Mouse (Mus musculus) hindbrain, embryonic 11.5 days (tissue): ENCODE measurements at regions not wholly inside any gene's neighbourhood (a gene's known extent, or its start where the extent isn't known, plus 50 kb on each side); places are given as distances from the start of the nearest gene placed in this dataset.

Experiments
- ATAC-seq: fragments of 200-750 bp; cut with Nextera tagmentation; 2 replicates; pipeline ENCODE4 v1.8.0; 2017; ENCODE audit warnings: mild to moderate bottlenecking, moderate TSS enrichment, moderate library complexity; ENCODE audit not compliant: low FRiP score
- DNase-seq: peaks from one replicate; pipeline ENCODE4 v3.0.0-alpha.2; 2015; ENCODE audit warnings: low spot score
- H3K27ac ChIP-seq: fragments of 300-500 bp; sonication (generic); 2 replicates; pipeline ENCODE4 v1.5.1; 2014; ENCODE audit warnings: mild to moderate bottlenecking, low read depth, low read length
- H3K27me3 ChIP-seq: fragments of 300-500 bp; sonication (generic); 2 replicates; pipeline ENCODE4 v1.6.1; 2014; ENCODE audit warnings: mild to moderate bottlenecking, low read length, moderate library complexity, mixed read lengths; ENCODE audit not compliant: control insufficient read depth, insufficient read depth
- H3K36me3 ChIP-seq: fragments of 300-500 bp; sonication (generic); 2 replicates; pipeline ENCODE4 v1.6.1; 2014; ENCODE audit warnings: mild to moderate bottlenecking, low read length, moderate library complexity, mixed read lengths; ENCODE audit not compliant: control insufficient read depth, insufficient read depth
- H3K4me1 ChIP-seq: fragments of 300-500 bp; sonication (generic); replicated peaks from 2 replicates; pipeline ENCODE4 v1.6.1; 2014; ENCODE audit warnings: low read length, mixed read lengths; ENCODE audit not compliant: control insufficient read depth, insufficient read depth
- H3K4me2 ChIP-seq: fragments of 300-500 bp; sonication (generic); replicated peaks from 2 replicates; pipeline ENCODE4 v1.6.1; 2014; ENCODE audit warnings: mild to moderate bottlenecking, low read depth, low read length
- H3K4me3 ChIP-seq: fragments of 300-500 bp; sonication (generic); 2 replicates; pipeline ENCODE4 v1.5.1; 2014; ENCODE audit warnings: low read depth, low read length
- H3K9ac ChIP-seq: fragments of 300-500 bp; sonication (generic); 2 replicates; pipeline ENCODE4 v1.6.1; 2014; ENCODE audit warnings: low read depth, low read length
- H3K9me3 ChIP-seq: fragments of 300-500 bp; sonication (generic); 2 replicates; pipeline ENCODE4 v1.6.1; 2016; ENCODE audit warnings: low read length; ENCODE audit not compliant: control insufficient read depth
- WGBS: fragments of 180-500 bp; shearing (Covaris S2); extraction: QIAGEN DNeasy Blood & Tissue Kit; methylation state at CpG from one replicate; pipeline ENCODE4 v1.1.7; 2014; 5-methylcytosine and 5-hydroxymethylcytosine counted together

DNA sequence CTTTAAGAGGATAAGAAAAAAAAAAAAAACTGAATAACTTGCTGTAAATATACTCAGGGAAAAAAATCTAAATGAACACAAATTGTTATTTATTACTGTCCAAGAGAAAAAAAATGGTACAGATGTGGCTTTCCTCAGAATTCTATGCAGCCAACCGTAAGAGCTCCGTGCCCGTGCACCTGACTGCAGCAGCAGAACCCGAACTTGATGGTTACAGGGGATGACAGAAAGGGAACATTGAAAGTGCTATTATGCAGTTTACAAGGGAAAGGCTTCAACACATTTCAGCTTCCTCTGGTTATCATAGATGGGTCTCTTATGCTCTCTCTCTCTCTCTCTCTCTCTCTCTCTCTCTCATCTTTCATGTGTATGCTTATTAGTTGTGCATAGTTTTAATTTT is 618.8 kb upstream of the Cypt12 start:
- ATAC-seq, result no peak
- WGBS, result 66% methylated on average over 4 of the region's 4 CpGs

DNA sequence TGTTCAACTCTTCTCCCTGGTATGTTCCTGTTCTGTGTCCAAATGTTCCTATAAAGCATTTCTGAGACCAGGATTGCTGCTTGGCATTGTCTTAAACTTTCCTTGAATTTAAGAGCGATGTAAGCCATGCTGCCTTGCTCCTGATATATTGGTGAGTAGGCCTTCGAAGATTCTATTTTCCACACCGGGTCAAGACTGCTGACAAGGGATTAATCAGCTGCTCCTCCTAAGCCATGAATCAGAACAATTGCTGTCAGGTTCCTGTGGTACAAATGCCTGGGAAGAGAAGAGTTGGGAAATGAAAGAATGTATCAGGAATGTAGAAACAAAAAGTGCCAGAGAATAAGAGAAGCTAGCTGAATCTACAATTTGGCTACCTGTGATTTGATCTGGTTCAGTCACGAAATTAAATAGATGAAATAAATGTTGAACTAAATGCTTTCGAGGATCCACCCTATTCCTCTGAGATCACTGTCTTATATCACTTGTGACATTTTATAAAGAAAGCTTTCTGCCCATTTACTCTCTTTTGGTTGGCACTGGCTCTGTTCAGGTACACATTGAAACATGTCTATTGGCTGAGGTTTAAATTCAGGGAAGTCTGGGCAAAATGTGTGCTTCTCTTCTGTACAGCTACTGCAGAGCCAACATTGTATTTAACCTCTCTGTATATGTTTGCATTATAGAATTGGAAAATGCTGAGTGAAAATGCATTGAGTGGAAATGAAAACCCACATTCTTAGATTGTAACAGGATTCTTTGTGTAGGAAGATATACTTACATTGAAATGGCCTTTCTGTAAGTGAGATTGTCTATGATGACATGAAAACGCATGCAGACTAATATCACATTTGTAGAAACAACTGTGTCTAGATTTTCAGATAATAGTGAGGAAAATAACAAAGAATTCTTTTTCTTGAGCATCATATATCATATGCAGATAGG is 617.5 kb upstream of the Cypt12 start:
- H3K9ac ChIP-seq, result no peak overlapping the region
- H3K4me2 ChIP-seq, result no peak overlapping the region
- no peak for ATAC-seq
- no peak overlapping the region for H3K27ac ChIP-seq
- H3K4me3 ChIP-seq, result no peak overlapping the region
- H3K36me3 ChIP-seq, result no peaks in the 10 kb centered on the region
- H3K4me1 ChIP-seq, result peaks cover 2% of the 10 kb centered on the region; the same call in 1 of the 2 replicates
- no peaks in the 10 kb centered on the region for H3K27me3 ChIP-seq
- 70% methylated on average over 6 of the region's 6 CpGs for WGBS
- DNase-seq, result no peak
- H3K9me3 ChIP-seq, result no peaks in the 10 kb centered on the region

More for the DNA sequence above, 618.8 kb upstream of the Cypt12 start:
- Histone ChIP-seq H3K36me3 (no peaks in the 10 kb centered on the region), H3K4me1 (peaks cover 2% of the 10 kb centered on the region; the same call in 1 of the 2 replicates), H3K9me3 (no peaks in the 10 kb centered on the region), H3K4me2 (no peak overlapping the region), H3K9ac (no peak overlapping the region), H3K27ac (no peak overlapping the region), H3K4me3 (no peak overlapping the region), H3K27me3 (no peaks in the 10 kb centered on the region)
- no peak for DNase-seq

DNA sequence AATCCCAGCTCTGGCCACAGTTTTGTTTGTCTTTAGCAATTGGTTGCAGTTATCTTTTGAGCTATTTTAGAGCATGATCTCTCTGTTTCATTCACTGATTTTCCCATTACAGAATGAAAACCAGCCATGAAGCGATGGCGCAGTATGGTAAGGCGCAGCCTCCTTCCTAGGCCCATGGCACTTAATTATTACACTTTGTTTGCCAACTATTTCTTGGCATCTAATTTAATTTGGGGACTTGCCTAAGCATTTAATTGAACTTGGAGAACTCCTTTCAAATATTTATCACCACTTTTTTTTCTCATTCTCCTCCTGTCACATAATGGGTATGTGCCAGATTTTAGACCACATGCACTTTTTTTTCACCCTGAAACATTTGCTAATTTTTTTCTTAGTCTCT is 588.0 kb upstream of the Cypt12 start:
- Histone ChIP-seq H3K4me1 (no peaks in the 10 kb centered on the region), H3K4me3 (no peak overlapping the region), H3K36me3 (no peaks in the 10 kb centered on the region), H3K4me2 (no peak overlapping the region), H3K27ac (no peak overlapping the region), H3K9me3 (no peaks in the 10 kb centered on the region), H3K9ac (no peak overlapping the region), H3K27me3 (no peaks in the 10 kb centered on the region)
- DNase-seq, result no peak
- WGBS, result over 99% methylated on average over 3 of the region's 3 CpGs
- no peak for ATAC-seq
